Mouse (Mus musculus): ENCODE measurements around the gene Skida1. TPM values are rescaled to one million over a fixed set of nuclear protein-coding genes. Genes with fewer than 3 reads are reported as not detected.

The Skida1 gene
- polyA plus RNA-seq, 2 experiments = 0.27 to 0.60 TPM

GRCm38 (mm10) chr2:18039566-18040290 is 9.1 kb downstream of the Skida1 start:
- peak overlapping the region; percentile 16; the same call in 1 of the 2 replicates for H3K9ac ChIP-seq (replicated peaks)
- no peaks in the 10 kb centered on the region for H3K36me3 ChIP-seq (replicated peaks; ENCODE audit: control insufficient read depth, insufficient read depth, low read depth)
- peaks cover 47% of the 10 kb centered on the region for H3K27me3 ChIP-seq (ENCODE audit: control insufficient read depth, insufficient read depth, low read length)
- TF ChIP-seq CTCF (IDR thresholded peaks at IDR 0.05; ENCODE audit: low read depth) (no peak), EP300 (IDR thresholded peaks at IDR 0.05; ENCODE audit: low read depth) (no peak)
- whole genome bisulfite sequencing (ENCODE audit: insufficient replicate concordance) = 26% methylated on average over 46 of the region's 46 CpGs
- peak overlapping the region; percentile 31 for H3K4me2 ChIP-seq (ENCODE audit: low read depth)
- DNase-seq (ENCODE audit: low read depth in 3 of 3, low spot score in 3 of 3) (no peak), ATAC-seq (ENCODE audit: insufficient read depth) (no peak)
- no peaks in the 10 kb centered on the region for H3K9me3 ChIP-seq (ENCODE audit: control insufficient read depth, low read length)
- H3K4me3 ChIP-seq (ENCODE audit: insufficient read depth in 1 of 2, low read depth in 2 of 2, low read length in 2 of 2) = no peak overlapping the region
- no peak overlapping the region for H3K27ac ChIP-seq
- peaks cover 0 to 8% of the 10 kb centered on the region in 2 experiments; a peak in 1 of 4 replicates for H3K4me1 ChIP-seq (replicated peaks; ENCODE audit: control insufficient read depth in 2 of 2, insufficient read depth in 2 of 2, low read length in 1 of 2)

DNA sequence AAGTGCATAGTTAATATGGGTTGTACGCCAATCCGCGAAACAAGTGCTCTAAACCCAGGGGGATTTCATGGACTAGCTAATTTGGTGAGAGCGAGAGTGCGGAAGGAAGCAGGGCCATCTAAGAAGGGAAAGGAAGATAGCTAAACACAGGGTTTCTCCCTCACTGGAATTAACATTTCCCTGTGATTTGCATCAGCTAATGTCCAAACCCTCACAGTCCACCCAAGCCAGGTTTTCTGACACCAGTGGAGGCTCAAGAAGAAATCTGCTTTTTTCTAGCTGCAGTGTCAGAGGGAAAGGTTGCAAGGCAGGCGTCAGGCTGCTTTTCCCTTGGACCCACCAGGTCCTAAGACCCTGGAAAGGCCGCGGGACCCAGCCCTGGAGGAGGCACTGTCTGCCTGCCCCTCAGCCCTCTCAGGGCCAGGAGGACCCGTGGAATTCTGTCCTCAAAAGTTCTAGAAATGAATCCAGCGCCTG is 9.9 kb downstream of the Skida1 start:
- ATAC-seq (ENCODE audit: insufficient read depth) = no peak
- H3K9ac ChIP-seq (replicated peaks) = no peak overlapping the region
- H3K4me1 ChIP-seq (replicated peaks; ENCODE audit: control insufficient read depth in 2 of 2, insufficient read depth in 2 of 2, low read length in 1 of 2) = peaks cover 0 to 8% of the 10 kb centered on the region in 2 experiments; a peak in 1 of 4 replicates
- no peak overlapping the region for H3K4me3 ChIP-seq (ENCODE audit: insufficient read depth in 1 of 2, low read depth in 2 of 2, low read length in 2 of 2)
- no peaks in the 10 kb centered on the region for H3K36me3 ChIP-seq (replicated peaks; ENCODE audit: control insufficient read depth, insufficient read depth, low read depth)
- H3K27me3 ChIP-seq (ENCODE audit: control insufficient read depth, insufficient read depth, low read length) = peaks cover 50% of the 10 kb centered on the region
- TF ChIP-seq EP300 (IDR thresholded peaks at IDR 0.05; ENCODE audit: low read depth) (no peak), CTCF (IDR thresholded peaks at IDR 0.05; ENCODE audit: low read depth) (no peak)
- no peak overlapping the region for H3K27ac ChIP-seq
- no peak for DNase-seq (ENCODE audit: low read depth in 3 of 3, low spot score in 3 of 3)
- H3K9me3 ChIP-seq (ENCODE audit: control insufficient read depth, low read length) = no peaks in the 10 kb centered on the region
- H3K4me2 ChIP-seq (ENCODE audit: low read depth) = no peak overlapping the region
- WGBS (ENCODE audit: insufficient replicate concordance) = 58% methylated on average over 10 of the region's 10 CpGs

DNA sequence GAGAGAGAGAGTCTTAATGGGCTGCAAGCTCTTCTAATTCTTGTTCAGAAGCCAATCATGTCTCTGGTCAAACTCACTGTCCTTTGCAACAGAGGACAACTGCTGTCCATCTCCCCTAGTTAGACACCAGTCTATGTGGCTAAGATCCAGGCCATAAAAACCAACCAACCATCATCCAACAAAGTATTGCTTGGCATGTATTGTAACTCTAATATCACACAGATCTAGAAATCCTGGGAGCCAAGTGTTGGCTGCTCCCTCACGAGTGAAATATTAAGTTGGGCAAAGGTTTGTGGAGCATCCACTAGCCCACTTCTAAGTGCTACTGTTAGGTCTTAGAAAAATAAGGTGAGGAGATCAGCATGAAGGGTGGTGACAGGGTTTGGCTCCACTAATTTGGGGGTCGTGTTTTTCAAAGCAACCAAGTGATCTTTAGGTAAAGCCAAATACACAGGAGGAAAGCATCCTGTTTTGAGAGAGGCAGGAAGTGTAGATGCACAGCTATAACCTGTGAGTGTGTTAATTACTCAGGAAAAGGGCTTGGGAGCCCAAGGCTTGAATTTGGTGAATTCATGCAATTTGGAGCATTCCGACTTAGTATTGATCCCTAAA is 10.6 kb downstream of the Skida1 start:
- no peaks in the 10 kb centered on the region for H3K36me3 ChIP-seq (replicated peaks; ENCODE audit: control insufficient read depth, insufficient read depth, low read depth)
- DNase-seq (ENCODE audit: low read depth in 3 of 3, low spot score in 3 of 3) (no peak), ATAC-seq (ENCODE audit: insufficient read depth) (no peak)
- H3K4me2 ChIP-seq (ENCODE audit: low read depth) = no peak overlapping the region
- no peaks in the 10 kb centered on the region for H3K9me3 ChIP-seq (ENCODE audit: control insufficient read depth, low read length)
- H3K4me3 ChIP-seq (ENCODE audit: insufficient read depth in 1 of 2, low read depth in 2 of 2, low read length in 2 of 2) = no peak overlapping the region
- H3K27me3 ChIP-seq (ENCODE audit: control insufficient read depth, insufficient read depth, low read length) = peaks cover 57% of the 10 kb centered on the region
- WGBS (ENCODE audit: insufficient replicate concordance) = 41% methylated on average over 3 of the region's 3 CpGs
- peaks cover 0 to 8% of the 10 kb centered on the region in 2 experiments; a peak in 1 of 4 replicates for H3K4me1 ChIP-seq (replicated peaks; ENCODE audit: control insufficient read depth in 2 of 2, insufficient read depth in 2 of 2, low read length in 1 of 2)
- TF ChIP-seq EP300 (IDR thresholded peaks at IDR 0.05; ENCODE audit: low read depth) (no peak), CTCF (IDR thresholded peaks at IDR 0.05; ENCODE audit: low read depth) (no peak)
- no peak overlapping the region for H3K27ac ChIP-seq
- no peak overlapping the region for H3K9ac ChIP-seq (replicated peaks)

- DNase-seq (ENCODE audit: low read depth in 3 of 3, low spot score in 3 of 3) (no peak), ATAC-seq (ENCODE audit: insufficient read depth) (no peak)
- H3K4me1 ChIP-seq (replicated peaks; ENCODE audit: control insufficient read depth in 2 of 2, insufficient read depth in 2 of 2, low read length in 1 of 2) = peaks cover 0 to 8% of the 10 kb centered on the region in 2 experiments; a peak in 1 of 4 replicates
- H3K27me3 ChIP-seq (ENCODE audit: control insufficient read depth, insufficient read depth, low read length) = peaks cover 62% of the 10 kb centered on the region
- no peak within 1 kb of the TSS for H3K9ac ChIP-seq (replicated peaks)
- H3K9me3 ChIP-seq (ENCODE audit: control insufficient read depth, low read length) = no peaks in the 10 kb centered on the region
- no peak within 1 kb of the TSS for H3K27ac ChIP-seq
- no peak for TF ChIP-seq EP300 (IDR thresholded peaks at IDR 0.05; ENCODE audit: low read depth)
- TF ChIP-seq CTCF (IDR thresholded peaks at IDR 0.05; ENCODE audit: low read depth) = no peak
- no peaks in the 10 kb centered on the region for H3K36me3 ChIP-seq (replicated peaks; ENCODE audit: control insufficient read depth, insufficient read depth, low read depth)
- H3K4me3 ChIP-seq (ENCODE audit: insufficient read depth in 1 of 2, low read depth in 2 of 2, low read length in 2 of 2) = no peak within 1 kb of the TSS
- 16% methylated on average over 2 of the region's 2 CpGs for WGBS (ENCODE audit: insufficient replicate concordance)
- H3K4me2 ChIP-seq (ENCODE audit: low read depth) = no peak within 1 kb of the TSS
Measured at GRCm38 (mm10) chr2:18037491-18037890, 11.4 kb downstream of the Skida1 start, which contains the start of gene A930004D18Rik. Gene A930004D18Rik (minus strand): TSS chr2:18037737.

Measured in liver, embryonic 14.5 days (tissue).